Mouse (Mus musculus) myocyte (in vitro differentiated cells): ENCODE measurements around the gene Gm7029.

Experiments used
- E2F4 ChIP-seq: IDR thresholded peaks from one replicate; pipeline ENCODE4 v1.6.1; 2011; ENCODE audit warnings: mild to moderate bottlenecking, control low read depth, moderate library complexity; ENCODE audit not compliant: insufficient read depth
- MAX ChIP-seq: IDR thresholded peaks from one replicate; pipeline ENCODE4 v1.6.1; 2011; ENCODE audit warnings: low read depth, mild to moderate bottlenecking, control low read depth
- POLR2A ChIP-seq: IDR thresholded peaks from one replicate; pipeline ENCODE4 v1.6.1; 2011; ENCODE audit warnings: low read depth, mild to moderate bottlenecking, control low read depth, moderate library complexity; ENCODE audit not compliant: insufficient read length
- POLR2AphosphoS2 ChIP-seq: IDR thresholded peaks from one replicate; pipeline ENCODE4 v1.6.1; 2011; ENCODE audit warnings: low read depth, control low read depth; ENCODE audit not compliant: insufficient read length
- TCF3 ChIP-seq: IDR thresholded peaks from one replicate; pipeline ENCODE4 v1.6.1; 2011; ENCODE audit warnings: low read depth, control low read depth; ENCODE audit not compliant: insufficient read length
- USF1 ChIP-seq: IDR thresholded peaks from one replicate; pipeline ENCODE4 v1.6.1; 2011; ENCODE audit warnings: low read depth, mild to moderate bottlenecking, control low read depth, moderate library complexity

DNA sequence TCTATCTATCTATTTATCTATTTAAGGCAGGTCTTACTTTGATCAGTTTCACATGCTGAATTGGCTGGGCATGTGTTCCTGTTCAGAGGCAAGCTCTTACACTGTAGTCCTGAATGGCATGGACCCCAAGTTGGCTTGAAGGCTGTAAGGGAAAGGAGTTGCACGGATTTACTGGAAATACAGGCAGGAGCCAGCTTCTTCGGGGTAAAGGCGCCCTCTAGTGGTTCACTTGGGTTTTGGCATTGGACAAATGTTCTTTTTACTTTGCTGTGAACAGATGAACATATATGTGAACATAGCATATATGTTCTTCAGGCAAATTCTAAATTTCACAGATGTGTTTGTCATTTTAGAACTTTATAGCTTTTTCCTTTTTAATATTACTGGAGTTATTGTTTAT lies 46.8 kb upstream of the Gm7029 start:
- TF ChIP-seq MAX: no peak
- no peak for TF ChIP-seq POLR2A
- no peak for TF ChIP-seq TCF3
- TF ChIP-seq USF1: no peak
- TF ChIP-seq E2F4: no peak
- TF ChIP-seq POLR2AphosphoS2: no peak
